30 mouse cellular contexts compared by ENCODE assay signal in genomic region chr1:66781027-66781426, GRCm38 (mm10). TPM values are rescaled to one million over a fixed set of nuclear protein-coding genes. Genes with fewer than 3 reads are reported as not detected.
A peak's percentile ranks its signal among the peaks of the same experiment; 100 is the strongest.
DNase-seq lines count a peak whose midpoint lies in the region; ATAC-seq lines count a peak whose summit lies in the region.
"Had no signal": no experiment of that assay in that cellular context is flagged by ENCODE, and none has a peak within 500 bp of the region (broad histone marks: within the 10 kb centered on the region; RNA-seq: fewer than 3 reads in every experiment).

No protein-coding gene starts in this region.

- no peaks in the 10 kb centered on the region for H3K36me3 ChIP-seq in forebrain, embryonic 14.5 days (ENCODE audit: control insufficient read depth, insufficient read depth, low read length)
- H3K36me3 ChIP-seq: embryonic facial prominence, embryonic 10.5 days; heart, embryonic 15.5 days; hindbrain, embryonic 10.5 days; hindbrain, embryonic 13.5 days had no signal

- 79% methylated on average over 4 of the region's 4 CpGs for WGBS in forebrain, embryonic 14.5 days

- H3K9me3 ChIP-seq in forebrain, embryonic 14.5 days (replicated peaks; ENCODE audit: control insufficient read depth, low read length) = no peaks in the 10 kb centered on the region
- H3K9me3 ChIP-seq: embryonic facial prominence, embryonic 10.5 days; embryonic facial prominence, embryonic 13.5 days; forebrain, embryonic 10.5 days; forebrain, embryonic 13.5 days; heart, embryonic 12.5 days; heart, embryonic 15.5 days; hindbrain, embryonic 10.5 days; hindbrain, embryonic 13.5 days had no signal

- no peak overlapping the region for H3K9ac ChIP-seq in forebrain, embryonic 14.5 days (ENCODE audit: low read length)
- H3K9ac ChIP-seq: embryonic facial prominence, embryonic 13.5 days; forebrain, embryonic 13.5 days; forebrain, postnatal 0 days; heart, embryonic 12.5 days; heart, embryonic 15.5 days; hindbrain, embryonic 13.5 days had no signal

- ATAC-seq in megakaryocyte, adult 5-6 weeks (ENCODE audit: poor library complexity, severe bottlenecking) = peak; percentile 59
- ATAC-seq in erythroid progenitor cell, adult 5-6 weeks (replicated peaks; ENCODE audit: low FRiP score, poor library complexity, severe bottlenecking) = no peak
- ATAC-seq in forebrain, embryonic 14.5 days = no peak
- ATAC-seq: forebrain, embryonic 13.5 days; forebrain, postnatal 0 days; hindbrain, embryonic 16.5 days; Patski had no signal

- peak; percentile 7 to 13 for DNase-seq in lung, adult 18-20 months
- no peak for DNase-seq in lung, postnatal 25 days (ENCODE audit: low spot score)
- DNase-seq in R1 (ENCODE audit: low read depth, low spot score) = peak; percentile 15
- no peak for DNase-seq in forebrain, embryonic 14.5 days (ENCODE audit: low spot score)
- DNase-seq: adrenal gland, adult 2 months; adrenal gland, postnatal 14 days; cerebellum, adult 11 months; cerebellum, adult 2 months; cerebellum, adult 9-11 months; cerebellum, postnatal 25 days; embryo, embryonic 11 days; forebrain, postnatal 0 days; gastrocnemius, adult 2 months; gastrocnemius, postnatal 14 days; heart, adult 18-20 months; heart, postnatal 10 days; heart, postnatal 36 days had no signal

- H3K4me1 ChIP-seq in forebrain, embryonic 14.5 days (ENCODE audit: control insufficient read depth, insufficient read depth, low read length) = no peaks in the 10 kb centered on the region
- H3K4me1 ChIP-seq: embryonic facial prominence, embryonic 10.5 days; embryonic facial prominence, embryonic 13.5 days; forebrain, embryonic 10.5 days; forebrain, embryonic 13.5 days; heart, embryonic 12.5 days; heart, embryonic 15.5 days; hindbrain, embryonic 10.5 days; hindbrain, embryonic 13.5 days had no signal

- H3K27me3 ChIP-seq in forebrain, embryonic 14.5 days (replicated peaks; ENCODE audit: control insufficient read depth, insufficient read depth, low read length) = no peaks in the 10 kb centered on the region
- H3K27me3 ChIP-seq: embryonic facial prominence, embryonic 13.5 days; forebrain, embryonic 13.5 days; heart, embryonic 12.5 days; heart, embryonic 15.5 days; hindbrain, embryonic 13.5 days; Patski had no signal

- H3K27ac ChIP-seq in forebrain, embryonic 14.5 days (ENCODE audit: low read depth, low read length) = no peak overlapping the region
- H3K27ac ChIP-seq: embryonic facial prominence, embryonic 10.5 days; embryonic facial prominence, embryonic 13.5 days; forebrain, embryonic 10.5 days; forebrain, embryonic 13.5 days; heart, embryonic 15.5 days; hindbrain, embryonic 10.5 days; hindbrain, embryonic 13.5 days had no signal

- no peak overlapping the region for H3K4me3 ChIP-seq in forebrain, embryonic 14.5 days (ENCODE audit: low read depth, low read length)
- H3K4me3 ChIP-seq: embryonic facial prominence, embryonic 10.5 days; embryonic facial prominence, embryonic 13.5 days; erythroblast, embryonic 14.5 days; forebrain, embryonic 10.5 days; forebrain, embryonic 13.5 days; gastrocnemius, adult 2 months; heart, embryonic 12.5 days; heart, embryonic 15.5 days; hindbrain, embryonic 10.5 days; hindbrain, embryonic 13.5 days had no signal

- H3K4me2 ChIP-seq in forebrain, embryonic 14.5 days (ENCODE audit: low read length) = no peak overlapping the region
- H3K4me2 ChIP-seq: embryonic facial prominence, embryonic 13.5 days; forebrain, embryonic 13.5 days; heart, embryonic 12.5 days; heart, embryonic 15.5 days; hindbrain, embryonic 13.5 days had no signal

RNA-seq across cellular contexts. Expression of gene Kansl1l, which starts 36.3 kb away (rescaled TPM):
- total RNA-seq in megakaryocyte, adult 5-6 weeks (2015) = 23.4 and 24.6 TPM in 2 replicates
- 17.9 and 24.6 TPM in 2 replicates for total RNA-seq in megakaryocyte, adult 5-6 weeks (2017)
- 18.7 and 41.9 TPM in 2 replicates for total RNA-seq in erythroid progenitor cell, adult 5-6 weeks (2015; ENCODE audit: low replicate concordance)
- total RNA-seq in erythroid progenitor cell, adult 5-6 weeks (2017; ENCODE audit: low replicate concordance) = 19.5 and 21.9 TPM in 2 replicates
- 8.5 and 10.9 TPM in 2 replicates for polyA plus RNA-seq in forebrain, embryonic 14.5 days (2014; fragmentation: Nextera tagmentation; extraction: Ambion mirVana)

Comparison
In these comparisons a context has a peak if more than half of its experiments do, and no peak if none do; other contexts are left out.
1. DNase-seq: peak in lung, adult 18-20 months (2 of 2) and R1 (single experiment); none in lung, postnatal 25 days (single experiment) and forebrain, embryonic 14.5 days (single experiment).